Comparison of ENCODE assay signal across 10 mouse cellular contexts in the genomic region with DNA sequence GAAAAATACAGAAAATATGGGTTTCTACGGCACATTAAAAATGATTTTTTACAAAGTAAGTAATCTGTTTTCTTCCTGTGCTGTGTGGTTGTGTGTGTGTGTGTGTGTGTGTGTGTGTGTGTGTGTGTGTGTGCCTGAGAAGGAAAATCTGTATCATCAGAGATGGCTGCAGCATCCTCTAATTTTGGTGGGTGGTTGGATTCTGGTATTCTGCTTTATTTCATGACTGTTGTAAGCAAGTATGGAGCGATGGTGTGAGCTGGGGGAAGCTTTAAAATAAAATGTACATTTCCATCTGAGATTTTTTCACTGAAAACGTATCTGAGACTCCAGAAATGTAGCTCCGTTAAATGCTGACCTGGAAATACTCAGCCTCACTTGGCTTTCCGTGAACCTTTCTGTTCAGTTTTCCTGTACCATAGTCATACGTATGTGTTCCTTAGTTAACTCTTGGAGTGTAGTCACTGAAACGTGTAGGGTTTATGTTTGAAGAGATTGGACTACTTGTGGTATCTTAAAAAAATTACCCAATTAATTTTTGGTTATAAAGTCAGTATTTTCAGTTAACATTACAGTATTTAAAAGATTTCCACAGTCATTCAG.
DNase-seq lines count a peak whose midpoint lies in the region; ATAC-seq and TF ChIP-seq lines count a peak whose summit lies in the region.
"Had no signal": no experiment of that assay in that cellular context is flagged by ENCODE, and none has a peak within 500 bp of the region (broad histone marks: within the 10 kb centered on the region; RNA-seq: fewer than 3 reads in every experiment).

No protein-coding gene starts in this region.

- ATAC-seq in heart, embryonic 12.5 days (ENCODE audit: insufficient number of reproducible peaks, low FRiP score): no peak
- ATAC-seq in forebrain, embryonic 12.5 days (ENCODE audit: low FRiP score): peak; percentile 15; the same call in 1 of the 2 replicates
- ATAC-seq in liver, embryonic 13.5 days (ENCODE audit: low read depth): no peak

- H3K4me1 ChIP-seq in heart, embryonic 12.5 days (replicated peaks): peaks cover 13% of the 10 kb centered on the region
- H3K4me1 ChIP-seq in E14TG2a.4 (replicated peaks; ENCODE audit: low read depth, low read length): peaks cover 14% of the 10 kb centered on the region
- peaks cover 15% of the 10 kb centered on the region for H3K4me1 ChIP-seq in forebrain, embryonic 12.5 days
- H3K4me1 ChIP-seq in liver, embryonic 13.5 days (replicated peaks): no peaks in the 10 kb centered on the region

- TF ChIP-seq CTCF in E14TG2a.4 (conservative IDR thresholded peaks at IDR 0.05; ENCODE audit: low read length): no peak

- intact Hi-C loops in heart, postnatal 10 days (cut with DNase I): no loop called here

- peak overlapping the region; percentile 44 for H3K4me3 ChIP-seq in heart, embryonic 12.5 days
- H3K4me3 ChIP-seq in E14TG2a.4 (replicated peaks; ENCODE audit: low read length): peak overlapping the region; percentile 76
- peak overlapping the region; percentile 52 for H3K4me3 ChIP-seq in forebrain, embryonic 12.5 days (replicated peaks)
- H3K4me3 ChIP-seq in liver, embryonic 13.5 days (replicated peaks): no peak overlapping the region

- peak overlapping the region; percentile 66 for H3K4me2 ChIP-seq in heart, embryonic 12.5 days
- peak overlapping the region; percentile 67 for H3K4me2 ChIP-seq in forebrain, embryonic 12.5 days
- peak overlapping the region; percentile 13; the same call in 1 of the 2 replicates for H3K4me2 ChIP-seq in liver, embryonic 13.5 days

- no peaks in the 10 kb centered on the region for H3K36me3 ChIP-seq in heart, embryonic 12.5 days
- no peaks in the 10 kb centered on the region for H3K36me3 ChIP-seq in E14TG2a.4 (ENCODE audit: insufficient read depth, low read length)
- no peaks in the 10 kb centered on the region for H3K36me3 ChIP-seq in forebrain, embryonic 12.5 days (replicated peaks)
- no peaks in the 10 kb centered on the region for H3K36me3 ChIP-seq in liver, embryonic 13.5 days

- DNase-seq in heart, postnatal 10 days: no peak
- no peak for DNase-seq in liver, embryonic 13.5 days
- no peak for DNase-seq in natural killer cell, adult 2 months (ENCODE audit: low spot score in 2 of 2)
- no peak for DNase-seq in urinary bladder, postnatal 14 days (ENCODE audit: low spot score)
- no peak for DNase-seq in gastrocnemius, adult 8-10 months (ENCODE audit: low spot score in 2 of 2)

- H3K27me3 ChIP-seq in heart, embryonic 12.5 days (replicated peaks): no peaks in the 10 kb centered on the region
- no peaks in the 10 kb centered on the region for H3K27me3 ChIP-seq in E14TG2a.4 (ENCODE audit: insufficient read depth, low read length)
- no peaks in the 10 kb centered on the region for H3K27me3 ChIP-seq in forebrain, embryonic 12.5 days
- no peaks in the 10 kb centered on the region for H3K27me3 ChIP-seq in liver, embryonic 13.5 days

- H3K27ac ChIP-seq in heart, embryonic 12.5 days (ENCODE audit: poor library complexity, severe bottlenecking): peak overlapping the region; percentile 36; the same call in 1 of the 2 replicates
- H3K27ac ChIP-seq in forebrain, embryonic 12.5 days: peak overlapping the region; percentile 89
- no peak overlapping the region for H3K27ac ChIP-seq in liver, embryonic 13.5 days
- H3K27ac ChIP-seq: liver, embryonic 14.5 days had no signal

- no peaks in the 10 kb centered on the region for H3K9me3 ChIP-seq in heart, embryonic 12.5 days (replicated peaks)
- H3K9me3 ChIP-seq in E14TG2a.4 (ENCODE audit: low read length): no peaks in the 10 kb centered on the region
- H3K9me3 ChIP-seq in forebrain, embryonic 12.5 days: no peaks in the 10 kb centered on the region
- H3K9me3 ChIP-seq in liver, embryonic 13.5 days (replicated peaks): no peaks in the 10 kb centered on the region
- H3K9me3 ChIP-seq: G1E had no signal

- WGBS in heart, embryonic 12.5 days: 68% methylated on average over 7 of the region's 7 CpGs
- 49% methylated on average over 7 of the region's 7 CpGs for WGBS in forebrain, embryonic 12.5 days
- 73% methylated on average over 7 of the region's 7 CpGs for WGBS in liver, embryonic 13.5 days (ENCODE audit: insufficient replicate concordance)

- H3K9ac ChIP-seq in heart, embryonic 12.5 days: peak overlapping the region; percentile 61
- peak overlapping the region; percentile 63 for H3K9ac ChIP-seq in forebrain, embryonic 12.5 days
- no peak overlapping the region for H3K9ac ChIP-seq in liver, embryonic 13.5 days
- H3K9ac ChIP-seq: liver, embryonic 14.5 days had no signal

Comparison
In these comparisons a context has a peak if more than half of its experiments do, and no peak if none do; other contexts are left out.
1. H3K4me2 ChIP-seq: peak in every context shown above with its lines; median percentile 67 in forebrain, embryonic 12.5 days; 66 in heart, embryonic 12.5 days; 13 in liver, embryonic 13.5 days.